Mouse (Mus musculus): ENCODE measurements around the gene H2al1j. TPM values are rescaled to one million over a fixed set of nuclear protein-coding genes. Genes with fewer than 3 reads are reported as not detected.
"Not testable (repeated sequence)": the region's sequence is repeated elsewhere in the genome, so short reads cannot be mapped to it uniquely, and the experiment has no call there.

The H2al1j gene
- polyA plus RNA-seq (2012; rRNA removed), result not detected in 2 replicates

DNA sequence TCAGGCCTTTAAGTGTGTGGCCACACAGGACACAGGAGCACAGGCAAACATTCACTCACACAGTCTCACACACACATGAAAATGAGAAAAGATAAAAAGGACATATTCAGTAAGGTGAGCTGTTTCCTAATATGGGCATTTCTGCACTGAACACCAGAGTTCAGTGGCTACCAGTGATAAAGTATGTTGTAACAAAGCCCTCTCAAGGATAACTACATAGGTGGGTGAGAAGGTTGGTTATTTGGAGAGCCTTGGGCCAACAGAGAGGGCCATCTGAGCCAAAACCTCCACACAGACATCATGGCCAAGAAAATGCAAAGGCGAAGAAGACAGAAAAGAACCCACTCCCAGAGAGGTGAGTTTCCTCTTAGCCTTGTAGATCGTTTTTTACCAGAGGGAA is at the start of gene H2al1j:
Gene H2al1j (plus strand): TSS at position 301 of the 400 bp plus-strand sequence.
- H3K27me3 ChIP-seq (ENCODE audit: control insufficient read depth, insufficient read depth, low read length); H3K4me1 ChIP-seq (ENCODE audit: control insufficient read depth, insufficient read depth, low read length); H3K4me3 ChIP-seq (ENCODE audit: control insufficient read depth, low read depth, low read length); H3K36me3 ChIP-seq (ENCODE audit: control insufficient read depth, insufficient read depth, low read length); H3K27ac ChIP-seq (ENCODE audit: control insufficient read depth, insufficient read depth, low read depth, low read length): not testable (repeated sequence)

- H3K27me3 ChIP-seq (ENCODE audit: control insufficient read depth, insufficient read depth, low read length), result no peaks in the 10 kb centered on the region
- no peak for TF ChIP-seq POLR2A (IDR thresholded peaks at IDR 0.05; ENCODE audit: control insufficient read depth, low read depth, low read length)
- TF ChIP-seq CTCF (IDR thresholded peaks at IDR 0.05; ENCODE audit: control insufficient read depth, insufficient read depth, insufficient replicate concordance, low read depth, low read length), result no peak
Observed at GRCm38 (mm10) chrX:11280741-11281140, 46.9 kb upstream of the H2al1j start.

GRCm38 (mm10) chrX:11288306-11288882 is 39.2 kb upstream of the H2al1j start:
- Histone ChIP-seq H3K27me3 (ENCODE audit: control insufficient read depth, insufficient read depth, low read length) (no peaks in the 10 kb centered on the region), H3K4me1 (ENCODE audit: control insufficient read depth, insufficient read depth, low read length) (no peaks in the 10 kb centered on the region), H3K36me3 (ENCODE audit: control insufficient read depth, insufficient read depth, low read length) (no peaks in the 10 kb centered on the region), H3K27ac (ENCODE audit: control insufficient read depth, insufficient read depth, low read depth, low read length) (no peak overlapping the region), H3K4me3 (ENCODE audit: control insufficient read depth, low read depth, low read length) (no peak overlapping the region)
- no peak for TF ChIP-seq CTCF (IDR thresholded peaks at IDR 0.05; ENCODE audit: control insufficient read depth, insufficient read depth, insufficient replicate concordance, low read depth, low read length)
- TF ChIP-seq POLR2A (IDR thresholded peaks at IDR 0.05; ENCODE audit: control insufficient read depth, low read depth, low read length), result no peak

More at GRCm38 (mm10) chrX:11280741-11281140, 46.9 kb upstream of the H2al1j start:
- no peaks in the 10 kb centered on the region for H3K4me1 ChIP-seq (ENCODE audit: control insufficient read depth, insufficient read depth, low read length)
- no peaks in the 10 kb centered on the region for H3K36me3 ChIP-seq (ENCODE audit: control insufficient read depth, insufficient read depth, low read length)
- no peak overlapping the region for H3K27ac ChIP-seq (ENCODE audit: control insufficient read depth, insufficient read depth, low read depth, low read length)
- no peak overlapping the region for H3K4me3 ChIP-seq (ENCODE audit: control insufficient read depth, low read depth, low read length)

GRCm38 (mm10) chrX:11289244-11289643 is 38.4 kb upstream of the H2al1j start:
- H3K4me3 ChIP-seq (ENCODE audit: control insufficient read depth, low read depth, low read length), result no peak overlapping the region
- no peaks in the 10 kb centered on the region for H3K4me1 ChIP-seq (ENCODE audit: control insufficient read depth, insufficient read depth, low read length)
- H3K36me3 ChIP-seq (ENCODE audit: control insufficient read depth, insufficient read depth, low read length), result no peaks in the 10 kb centered on the region
- no peak overlapping the region for H3K27ac ChIP-seq (ENCODE audit: control insufficient read depth, insufficient read depth, low read depth, low read length)
- no peak for TF ChIP-seq CTCF (IDR thresholded peaks at IDR 0.05; ENCODE audit: control insufficient read depth, insufficient read depth, insufficient replicate concordance, low read depth, low read length)
- TF ChIP-seq POLR2A (IDR thresholded peaks at IDR 0.05; ENCODE audit: control insufficient read depth, low read depth, low read length), result no peak
- no peaks in the 10 kb centered on the region for H3K27me3 ChIP-seq (ENCODE audit: control insufficient read depth, insufficient read depth, low read length)

DNA sequence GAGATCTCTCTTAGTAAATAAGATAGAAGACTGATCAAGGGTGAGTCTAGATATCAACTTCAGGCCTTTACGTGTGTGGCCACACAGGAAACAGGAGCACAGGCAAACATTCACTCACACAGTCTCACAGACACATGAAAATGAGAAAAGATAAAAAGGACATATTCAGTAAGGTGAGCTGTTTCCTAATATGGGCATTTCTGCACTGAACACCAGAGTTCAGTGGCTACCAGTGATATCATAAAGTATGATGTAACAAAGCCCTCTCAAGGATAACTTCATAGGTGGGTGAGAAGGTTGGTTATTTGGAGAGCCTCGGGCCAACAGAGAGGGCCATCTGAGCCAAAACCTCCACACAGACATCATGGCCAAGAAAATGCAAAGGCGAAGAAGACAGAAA is 28.7 kb upstream of the H2al1j start, which contains the start of gene H2al1a:
Gene H2al1a (plus strand): TSS at position 301 of the 400 bp plus-strand sequence.
- not testable (repeated sequence) for H3K4me3 ChIP-seq (ENCODE audit: control insufficient read depth, low read depth, low read length); H3K36me3 ChIP-seq (ENCODE audit: control insufficient read depth, insufficient read depth, low read length); H3K27me3 ChIP-seq (ENCODE audit: control insufficient read depth, insufficient read depth, low read length); H3K27ac ChIP-seq (ENCODE audit: control insufficient read depth, insufficient read depth, low read depth, low read length); H3K4me1 ChIP-seq (ENCODE audit: control insufficient read depth, insufficient read depth, low read length)

GRCm38 (mm10) chrX:11302132-11302531 is 25.5 kb upstream of the H2al1j start, which contains the start of gene H2al1b:
TSS of gene H2al1b (plus strand) at chrX:11302432.
- H3K4me1 ChIP-seq (ENCODE audit: control insufficient read depth, insufficient read depth, low read length); H3K36me3 ChIP-seq (ENCODE audit: control insufficient read depth, insufficient read depth, low read length); H3K4me3 ChIP-seq (ENCODE audit: control insufficient read depth, low read depth, low read length); H3K27me3 ChIP-seq (ENCODE audit: control insufficient read depth, insufficient read depth, low read length); H3K27ac ChIP-seq (ENCODE audit: control insufficient read depth, insufficient read depth, low read depth, low read length): not testable (repeated sequence)

DNA sequence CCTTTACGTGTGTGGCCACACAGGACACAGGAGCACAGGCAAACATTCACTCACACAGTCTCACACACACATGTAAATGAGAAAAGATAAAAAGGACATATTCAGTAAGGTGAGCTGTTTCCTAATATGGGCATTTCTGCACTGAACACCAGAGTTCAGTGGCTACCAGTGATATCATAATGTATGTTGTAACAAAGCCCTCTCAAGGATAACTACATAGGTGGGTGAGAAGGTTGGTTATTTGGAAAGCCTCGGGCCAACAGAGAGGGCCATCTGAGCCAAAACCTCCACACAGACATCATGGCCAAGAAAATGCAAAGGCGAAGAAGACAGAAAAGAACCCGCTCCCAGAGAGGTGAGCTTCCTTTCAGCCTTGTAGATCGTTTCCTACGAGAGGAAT is 22.3 kb upstream of the H2al1j start, which contains the start of gene H2al1c:
Gene H2al1c (plus strand): TSS at position 301 of the 400 bp plus-strand sequence.
- H3K27me3 ChIP-seq (ENCODE audit: control insufficient read depth, insufficient read depth, low read length); H3K36me3 ChIP-seq (ENCODE audit: control insufficient read depth, insufficient read depth, low read length); H3K27ac ChIP-seq (ENCODE audit: control insufficient read depth, insufficient read depth, low read depth, low read length); H3K4me3 ChIP-seq (ENCODE audit: control insufficient read depth, low read depth, low read length); H3K4me1 ChIP-seq (ENCODE audit: control insufficient read depth, insufficient read depth, low read length): not testable (repeated sequence)

- H3K4me3 ChIP-seq (ENCODE audit: control insufficient read depth, low read depth, low read length); H3K27me3 ChIP-seq (ENCODE audit: control insufficient read depth, insufficient read depth, low read length); H3K4me1 ChIP-seq (ENCODE audit: control insufficient read depth, insufficient read depth, low read length); H3K27ac ChIP-seq (ENCODE audit: control insufficient read depth, insufficient read depth, low read depth, low read length); H3K36me3 ChIP-seq (ENCODE audit: control insufficient read depth, insufficient read depth, low read length): not testable (repeated sequence)
Observed at GRCm38 (mm10) chrX:11308524-11308923, 19.1 kb upstream of the H2al1j start, which contains the start of gene H2al1d. TSS of gene H2al1d (plus strand) at chrX:11308824.

DNA sequence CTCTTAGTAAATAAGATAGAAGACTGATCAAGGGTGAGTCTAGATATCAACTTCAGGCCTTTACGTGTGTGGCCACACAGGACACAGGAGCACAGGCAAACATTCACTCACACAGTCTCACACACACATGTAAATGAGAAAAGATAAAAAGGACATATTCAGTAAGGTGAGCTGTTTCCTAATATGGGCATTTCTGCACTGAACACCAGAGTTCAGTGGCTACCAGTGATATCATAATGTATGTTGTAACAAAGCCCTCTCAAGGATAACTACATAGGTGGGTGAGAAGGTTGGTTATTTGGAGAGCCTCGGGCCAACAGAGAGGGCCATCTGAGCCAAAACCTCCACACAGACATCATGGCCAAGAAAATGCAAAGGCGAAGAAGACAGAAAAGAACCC is 16.0 kb upstream of the H2al1j start, which contains the start of gene H2al1e:
Gene H2al1e (plus strand): TSS at position 301 of the 400 bp plus-strand sequence.
- H3K27me3 ChIP-seq (ENCODE audit: control insufficient read depth, insufficient read depth, low read length); H3K36me3 ChIP-seq (ENCODE audit: control insufficient read depth, insufficient read depth, low read length); H3K4me1 ChIP-seq (ENCODE audit: control insufficient read depth, insufficient read depth, low read length); H3K27ac ChIP-seq (ENCODE audit: control insufficient read depth, insufficient read depth, low read depth, low read length); H3K4me3 ChIP-seq (ENCODE audit: control insufficient read depth, low read depth, low read length): not testable (repeated sequence)

- not testable (repeated sequence) for H3K4me3 ChIP-seq (ENCODE audit: control insufficient read depth, low read depth, low read length); H3K27ac ChIP-seq (ENCODE audit: control insufficient read depth, insufficient read depth, low read depth, low read length); H3K4me1 ChIP-seq (ENCODE audit: control insufficient read depth, insufficient read depth, low read length); H3K36me3 ChIP-seq (ENCODE audit: control insufficient read depth, insufficient read depth, low read length); H3K27me3 ChIP-seq (ENCODE audit: control insufficient read depth, insufficient read depth, low read length)
Observed at GRCm38 (mm10) chrX:11314858-11315257, 12.8 kb upstream of the H2al1j start, which contains the start of gene H2al1f. TSS of gene H2al1f (plus strand) at chrX:11315158.

DNA sequence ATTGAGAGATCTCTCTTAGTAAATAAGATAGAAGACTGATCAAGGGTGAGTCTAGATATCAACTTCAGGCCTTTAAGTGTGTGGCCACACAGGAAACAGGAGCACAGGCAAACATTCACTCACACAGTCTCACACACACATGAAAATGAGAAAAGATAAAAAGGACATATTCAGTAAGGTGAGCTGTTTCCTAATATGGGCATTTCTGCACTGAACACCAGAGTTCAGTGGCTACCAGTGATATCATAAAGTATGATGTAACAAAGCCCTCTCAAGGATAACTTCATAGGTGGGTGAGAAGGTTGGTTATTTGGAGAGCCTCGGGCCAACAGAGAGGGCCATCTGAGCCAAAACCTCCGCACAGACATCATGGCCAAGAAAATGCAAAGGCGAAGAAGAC is 9.7 kb upstream of the H2al1j start, which contains the start of gene H2al1g:
Gene H2al1g (plus strand): TSS at position 301 of the 400 bp plus-strand sequence.
- not testable (repeated sequence) for H3K36me3 ChIP-seq (ENCODE audit: control insufficient read depth, insufficient read depth, low read length); H3K27ac ChIP-seq (ENCODE audit: control insufficient read depth, insufficient read depth, low read depth, low read length); H3K27me3 ChIP-seq (ENCODE audit: control insufficient read depth, insufficient read depth, low read length); H3K4me1 ChIP-seq (ENCODE audit: control insufficient read depth, insufficient read depth, low read length); H3K4me3 ChIP-seq (ENCODE audit: control insufficient read depth, low read depth, low read length)
